Mouse (Mus musculus): ENCODE measurements around the gene Abhd10.

- TF ChIP-seq CTCF (conservative IDR thresholded peaks at IDR 0.05; ENCODE audit: insufficient read depth, insufficient read length, low read depth, low read length), result 0 out of 2 replicates have a peak, but pooled peaks have one; percentile 9
- no peak for TF ChIP-seq POLR2A (IDR thresholded peaks at IDR 0.05; ENCODE audit: low read depth, low read length)
Measured at GRCm38 (mm10) chr16:45756855-45757254, 14.1 kb upstream of the Abhd10 start.
